Mouse (Mus musculus): ENCODE measurements at regions not wholly inside any gene's neighbourhood (a gene's known extent, or its start where the extent isn't known, plus 50 kb on each side); places are given as distances from the start of the nearest gene placed in this dataset.

GRCm38 (mm10) chr14:25310671-25311151, 148.3 kb upstream of the Zmiz1 start:
- Histone ChIP-seq H3K36me3 (no peaks in the 10 kb centered on the region), H3K4me2 (no peak overlapping the region), H3K9me3 (no peaks in the 10 kb centered on the region), H3K4me3 (no peak overlapping the region), H3K9ac (no peak overlapping the region), H3K4me1 (replicated peaks) (peaks cover 42% of the 10 kb centered on the region), H3K27me3 (no peaks in the 10 kb centered on the region), H3K27ac (replicated peaks) (no peak overlapping the region)
- 68% methylated on average over 4 of the region's 4 CpGs for WGBS
- no peak for ATAC-seq (ENCODE audit: low read depth)

GRCm38 (mm10) chr14:25311475-25311874, 147.5 kb upstream of the Zmiz1 start:
- Histone ChIP-seq H3K36me3 (no peaks in the 10 kb centered on the region), H3K4me3 (no peak overlapping the region)
- ATAC-seq (ENCODE audit: low read depth) = no peak

GRCm38 (mm10) chr14:25312135-25312534, 146.8 kb upstream of the Zmiz1 start:
- no peak overlapping the region for H3K4me3 ChIP-seq
- no peak for ATAC-seq (ENCODE audit: low read depth)
- H3K27me3 ChIP-seq = no peaks in the 10 kb centered on the region
- no peaks in the 10 kb centered on the region for H3K9me3 ChIP-seq
- H3K4me1 ChIP-seq (replicated peaks) = peaks cover 39% of the 10 kb centered on the region
- no peak overlapping the region for H3K4me2 ChIP-seq
- WGBS = 13% methylated on average over 7 of the region's 7 CpGs
- 0 out of 2 replicates have a peak overlapping the region, but pooled peaks have one; percentile 17 for H3K9ac ChIP-seq
- H3K36me3 ChIP-seq = no peaks in the 10 kb centered on the region
- peak overlapping the region; percentile 54 for H3K27ac ChIP-seq (replicated peaks)

More at GRCm38 (mm10) chr14:25311475-25311874, 147.5 kb upstream of the Zmiz1 start:
- H3K27me3 ChIP-seq = no peaks in the 10 kb centered on the region
- peaks cover 38% of the 10 kb centered on the region for H3K4me1 ChIP-seq (replicated peaks)
- H3K4me2 ChIP-seq = no peak overlapping the region
- H3K9ac ChIP-seq = no peak overlapping the region
- WGBS = 50% methylated on average over 3 of the region's 3 CpGs
- H3K9me3 ChIP-seq = no peaks in the 10 kb centered on the region
- no peak overlapping the region for H3K27ac ChIP-seq (replicated peaks)

- H3K27me3 ChIP-seq = no peaks in the 10 kb centered on the region
- H3K9ac ChIP-seq = no peak overlapping the region
- H3K4me2 ChIP-seq = no peak overlapping the region
- ATAC-seq (ENCODE audit: low read depth) = no peak
- H3K36me3 ChIP-seq = no peaks in the 10 kb centered on the region
- WGBS = 90% methylated on average over 6 of the region's 6 CpGs
- peaks cover 47% of the 10 kb centered on the region for H3K4me1 ChIP-seq (replicated peaks)
- no peak overlapping the region for H3K4me3 ChIP-seq
- H3K9me3 ChIP-seq = no peaks in the 10 kb centered on the region
- no peak overlapping the region for H3K27ac ChIP-seq (replicated peaks)
Measured at GRCm38 (mm10) chr14:25312814-25313426, 146.1 kb upstream of the Zmiz1 start.

- no peaks in the 10 kb centered on the region for H3K9me3 ChIP-seq
- no peaks in the 10 kb centered on the region for H3K27me3 ChIP-seq
- H3K9ac ChIP-seq = no peak overlapping the region
- H3K27ac ChIP-seq (replicated peaks) = no peak overlapping the region
- WGBS = 80% methylated on average over 4 of the region's 4 CpGs
- no peak overlapping the region for H3K4me2 ChIP-seq
- H3K36me3 ChIP-seq = no peaks in the 10 kb centered on the region
- no peak overlapping the region for H3K4me3 ChIP-seq
- no peak for ATAC-seq (ENCODE audit: low read depth)
- H3K4me1 ChIP-seq (replicated peaks) = peaks cover 55% of the 10 kb centered on the region
Measured at GRCm38 (mm10) chr14:25313693-25314240, 145.2 kb upstream of the Zmiz1 start.

- Histone ChIP-seq H3K4me1 (replicated peaks) (peaks cover 58% of the 10 kb centered on the region), H3K36me3 (no peaks in the 10 kb centered on the region), H3K4me3 (no peak overlapping the region), H3K27me3 (no peaks in the 10 kb centered on the region), H3K4me2 (no peak overlapping the region), H3K27ac (replicated peaks) (0 out of 2 replicates have a peak overlapping the region, but pooled peaks have one; percentile 5), H3K9ac (no peak overlapping the region), H3K9me3 (no peaks in the 10 kb centered on the region)
- WGBS = 94% methylated on average over 5 of the region's 5 CpGs
- no peak for ATAC-seq (ENCODE audit: low read depth)
Measured at GRCm38 (mm10) chr14:25316491-25316890, 142.5 kb upstream of the Zmiz1 start.

- H3K4me3 ChIP-seq = peak overlapping the region; percentile 8; the same call in 1 of the 2 replicates
- 2% methylated on average over 37 of the region's 37 CpGs for WGBS
- H3K4me1 ChIP-seq (replicated peaks) = peaks cover 55% of the 10 kb centered on the region
- peak overlapping the region; percentile 48 for H3K4me2 ChIP-seq
- peak; percentile 87 for ATAC-seq (ENCODE audit: low read depth)
- no peaks in the 10 kb centered on the region for H3K9me3 ChIP-seq
- peak overlapping the region; percentile 91 for H3K27ac ChIP-seq (replicated peaks)
- no peaks in the 10 kb centered on the region for H3K27me3 ChIP-seq
- H3K9ac ChIP-seq = peak overlapping the region; percentile 61
- no peaks in the 10 kb centered on the region for H3K36me3 ChIP-seq
Measured at GRCm38 (mm10) chr14:25317680-25318471, 141.1 kb upstream of the Zmiz1 start.

GRCm38 (mm10) chr14:25318909-25319308, 140.1 kb upstream of the Zmiz1 start:
- WGBS = 37% methylated on average over 12 of the region's 12 CpGs
- no peaks in the 10 kb centered on the region for H3K36me3 ChIP-seq
- H3K4me2 ChIP-seq = no peak overlapping the region
- H3K9me3 ChIP-seq = no peaks in the 10 kb centered on the region
- ATAC-seq (ENCODE audit: low read depth) = no peak
- peak overlapping the region; percentile 91 for H3K27ac ChIP-seq (replicated peaks)
- H3K4me3 ChIP-seq = no peak overlapping the region
- H3K4me1 ChIP-seq (replicated peaks) = peaks cover 66% of the 10 kb centered on the region
- H3K9ac ChIP-seq = no peak overlapping the region
- no peaks in the 10 kb centered on the region for H3K27me3 ChIP-seq

- H3K27me3 ChIP-seq = no peaks in the 10 kb centered on the region
- 56% methylated on average over 4 of the region's 4 CpGs for WGBS
- no peak overlapping the region for H3K9ac ChIP-seq
- no peak for ATAC-seq (ENCODE audit: low read depth)
- no peak overlapping the region for H3K4me2 ChIP-seq
- H3K4me1 ChIP-seq (replicated peaks) = peaks cover 68% of the 10 kb centered on the region
- no peaks in the 10 kb centered on the region for H3K36me3 ChIP-seq
- H3K4me3 ChIP-seq = no peak overlapping the region
- no peaks in the 10 kb centered on the region for H3K9me3 ChIP-seq
- H3K27ac ChIP-seq (replicated peaks) = no peak overlapping the region
Measured at GRCm38 (mm10) chr14:25320141-25320540, 138.8 kb upstream of the Zmiz1 start.

GRCm38 (mm10) chr14:25323542-25324484, 135.2 kb upstream of the Zmiz1 start:
- 77% methylated on average over 6 of the region's 6 CpGs for WGBS
- Histone ChIP-seq H3K36me3 (no peaks in the 10 kb centered on the region), H3K4me1 (replicated peaks) (peaks cover 46% of the 10 kb centered on the region), H3K4me2 (no peak overlapping the region), H3K27ac (replicated peaks) (peak overlapping the region; percentile 11; the same call in 1 of the 2 replicates), H3K27me3 (no peaks in the 10 kb centered on the region), H3K9me3 (no peaks in the 10 kb centered on the region), H3K9ac (no peak overlapping the region), H3K4me3 (no peak overlapping the region)
- peak; percentile 52; the same call in 1 of the 2 replicates for ATAC-seq (ENCODE audit: low read depth)

GRCm38 (mm10) chr14:25325887-25326286, 133.1 kb upstream of the Zmiz1 start:
- Histone ChIP-seq H3K4me1 (replicated peaks) (peaks cover 30% of the 10 kb centered on the region), H3K9ac (no peak overlapping the region), H3K4me3 (no peak overlapping the region), H3K27ac (replicated peaks) (no peak overlapping the region), H3K4me2 (no peak overlapping the region), H3K9me3 (no peaks in the 10 kb centered on the region), H3K36me3 (no peaks in the 10 kb centered on the region), H3K27me3 (no peaks in the 10 kb centered on the region)
- no peak for ATAC-seq (ENCODE audit: low read depth)
- WGBS = 92% methylated on average over 3 of the region's 3 CpGs

All from neural tube, embryonic 13.5 days (tissue).